Mouse (Mus musculus) embryonic facial prominence, embryonic 10.5 days (tissue): ENCODE data around the gene Notch2. TPM values are rescaled to one million over a fixed set of nuclear protein-coding genes. Genes with fewer than 3 reads are reported as not detected.

Experiments
- DNase-seq: peaks from one replicate; pipeline ENCODE4 v3.0.0-alpha.2; 2017; ENCODE audit warnings: low spot score
- H3K27ac ChIP-seq: fragments of 300-500 bp; sonication (generic); replicated peaks from 2 replicates; pipeline ENCODE4 v1.5.1; 2016; ENCODE audit warnings: mild to moderate bottlenecking
- H3K27me3 ChIP-seq: fragments of 300-500 bp; sonication (generic); replicated peaks from 2 replicates; pipeline ENCODE4 v1.6.1; 2016; ENCODE audit warnings: low read depth, mild to moderate bottlenecking; ENCODE audit not compliant: poor library complexity, severe bottlenecking
- H3K36me3 ChIP-seq: fragments of 300-500 bp; sonication (generic); replicated peaks from 2 replicates; pipeline ENCODE4 v1.6.1; 2016; ENCODE audit warnings: mild to moderate bottlenecking, moderate library complexity
- H3K4me1 ChIP-seq: fragments of 300-500 bp; sonication (generic); 2 replicates; pipeline ENCODE4 v1.6.1; 2016
- H3K4me3 ChIP-seq: fragments of 300-500 bp; sonication (generic); 2 replicates; pipeline ENCODE4 v1.5.1; 2016; ENCODE audit warnings: mild to moderate bottlenecking, moderate library complexity
- H3K9me3 ChIP-seq: fragments of 300-500 bp; sonication (generic); 2 replicates; pipeline ENCODE4 v1.6.1; 2016; ENCODE audit warnings: mild to moderate bottlenecking
- WGBS: fragments of 180-500 bp; shearing (Covaris S2); methylation state at CpG from one replicate; pipeline ENCODE4 v1.1.7; 2016; 5-methylcytosine and 5-hydroxymethylcytosine counted together
- polyA plus RNA-seq: library from polyadenylated mRNA; unstranded; fragments of >200 nt; fragmentation: Nextera tagmentation; extraction: Ambion mirVana; gene quantifications from 2 replicates; pipeline ENCODE4 v1.2.1, GENCODE M21; 2016

Gene Notch2
- polyA plus RNA-seq, 1 experiment from 2014 or later: 22.0 TPM

DNA sequence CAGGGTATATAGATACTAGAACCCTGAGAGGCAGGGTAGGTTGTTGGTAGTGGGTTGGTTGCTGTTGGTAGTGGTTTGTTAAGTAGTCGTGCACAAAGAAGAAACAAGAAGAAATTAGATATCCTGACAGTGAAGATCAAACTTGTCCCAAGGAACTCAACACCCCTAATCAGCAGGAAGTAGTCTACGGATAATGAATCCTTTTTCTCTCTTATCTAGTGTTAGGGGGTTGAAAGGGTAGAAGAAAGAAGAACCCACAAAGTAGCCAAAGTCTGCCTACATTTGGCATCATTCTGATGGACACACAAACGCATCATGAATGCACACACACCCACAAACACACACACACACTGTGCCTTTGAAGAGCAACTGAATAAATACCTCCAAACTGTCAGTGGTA, 9.1 kb upstream of the Notch2 start:
- H3K9me3 ChIP-seq: no peaks in the 10 kb centered on the region
- H3K27ac ChIP-seq: no peak overlapping the region
- H3K4me1 ChIP-seq: peaks cover 3% of the 10 kb centered on the region
- DNase-seq: no peak
- H3K36me3 ChIP-seq: no peaks in the 10 kb centered on the region
- H3K27me3 ChIP-seq: 0 out of 2 replicates have a peak, but pooled peaks cover 5% of the 10 kb centered on the region
- 75% methylated on average over 3 of the region's 3 CpGs for WGBS
- H3K4me3 ChIP-seq: no peak overlapping the region

DNA sequence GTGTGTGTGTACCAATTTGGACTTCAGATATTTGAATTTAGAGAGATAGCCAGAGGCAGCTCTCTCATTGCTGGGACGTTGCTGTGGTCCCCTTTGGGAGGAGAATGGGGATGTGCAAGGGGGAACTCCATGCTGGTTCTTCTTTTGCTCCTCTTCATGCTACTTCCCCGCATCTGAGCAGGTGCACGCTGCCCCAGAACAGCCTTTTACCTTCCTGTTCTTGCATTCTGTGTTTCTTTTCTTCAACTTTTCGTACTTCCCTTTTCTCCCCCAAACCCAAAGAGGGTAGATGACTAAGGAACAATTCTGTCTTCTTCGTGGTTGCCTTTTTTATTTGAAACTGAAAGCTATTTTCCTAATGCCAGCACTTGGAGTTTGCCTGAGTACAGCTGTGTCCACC, 8.0 kb upstream of the Notch2 start:
- no peak for DNase-seq
- no peaks in the 10 kb centered on the region for H3K36me3 ChIP-seq
- H3K4me3 ChIP-seq: no peak overlapping the region
- no peaks in the 10 kb centered on the region for H3K9me3 ChIP-seq
- H3K27me3 ChIP-seq: 0 out of 2 replicates have a peak, but pooled peaks cover 5% of the 10 kb centered on the region
- peaks cover 10% of the 10 kb centered on the region for H3K4me1 ChIP-seq
- no peak overlapping the region for H3K27ac ChIP-seq
- 84% methylated on average over 5 of the region's 5 CpGs for WGBS

DNA sequence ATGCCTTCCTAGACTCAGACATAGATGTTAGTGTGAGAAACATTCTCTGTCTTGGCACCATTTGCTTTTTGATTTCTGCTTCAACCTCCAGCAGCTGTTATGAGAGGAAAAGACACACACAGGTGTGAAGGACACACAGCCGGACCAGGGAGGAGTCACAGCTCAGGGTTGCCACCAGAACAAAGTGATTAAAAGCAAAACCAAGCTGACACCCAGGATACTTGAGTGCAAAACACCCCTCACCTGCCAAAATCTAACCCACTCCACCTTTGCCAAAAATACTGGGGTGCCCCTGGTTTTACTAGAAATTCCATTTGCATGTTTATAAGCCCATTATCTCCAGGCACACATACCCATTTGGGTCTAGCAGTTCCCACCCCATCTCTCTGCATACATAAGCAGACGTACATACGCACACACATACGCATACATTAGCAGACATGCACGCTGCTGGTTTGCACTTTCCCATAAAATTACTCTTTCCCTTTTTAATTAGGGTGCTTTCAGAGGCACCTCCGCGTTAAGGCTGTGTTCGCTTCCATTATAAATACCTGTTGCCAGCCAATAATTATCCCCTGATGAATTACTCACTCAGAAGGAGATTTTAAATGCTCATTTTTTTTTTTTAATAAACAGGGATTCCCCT, 7.2 kb upstream of the Notch2 start:
- Histone ChIP-seq H3K36me3 (no peaks in the 10 kb centered on the region), H3K9me3 (no peaks in the 10 kb centered on the region), H3K27me3 (0 out of 2 replicates have a peak, but pooled peaks cover 5% of the 10 kb centered on the region), H3K27ac (no peak overlapping the region), H3K4me3 (no peak overlapping the region), H3K4me1 (peaks cover 10% of the 10 kb centered on the region)
- no peak for DNase-seq
- WGBS: 86% methylated on average over 8 of the region's 8 CpGs

DNA sequence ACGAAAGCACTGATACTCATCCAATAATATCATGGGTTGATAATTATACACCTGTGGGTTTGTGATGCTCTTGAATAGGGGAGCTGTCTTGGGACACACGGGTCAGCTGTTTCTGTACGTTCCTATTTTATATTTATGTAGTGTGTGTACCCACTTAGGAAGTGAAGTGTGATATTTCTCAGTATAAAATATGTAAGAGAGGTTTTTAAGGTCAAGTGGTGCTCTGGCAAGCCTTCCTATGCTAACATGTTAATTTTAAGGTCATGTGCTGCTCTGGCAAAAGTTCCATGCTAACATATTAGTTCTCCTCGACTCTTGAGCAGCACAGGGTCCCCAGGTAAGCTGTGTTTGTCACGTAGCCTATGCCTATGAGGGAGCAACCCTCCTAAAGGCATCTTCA, 6.4 kb upstream of the Notch2 start:
- no peaks in the 10 kb centered on the region for H3K9me3 ChIP-seq
- no peak overlapping the region for H3K4me3 ChIP-seq
- WGBS: 90% methylated on average over 5 of the region's 5 CpGs
- no peaks in the 10 kb centered on the region for H3K36me3 ChIP-seq
- no peak for DNase-seq
- peaks cover 10% of the 10 kb centered on the region for H3K4me1 ChIP-seq
- H3K27me3 ChIP-seq: 0 out of 2 replicates have a peak, but pooled peaks cover 5% of the 10 kb centered on the region
- H3K27ac ChIP-seq: no peak overlapping the region

DNA sequence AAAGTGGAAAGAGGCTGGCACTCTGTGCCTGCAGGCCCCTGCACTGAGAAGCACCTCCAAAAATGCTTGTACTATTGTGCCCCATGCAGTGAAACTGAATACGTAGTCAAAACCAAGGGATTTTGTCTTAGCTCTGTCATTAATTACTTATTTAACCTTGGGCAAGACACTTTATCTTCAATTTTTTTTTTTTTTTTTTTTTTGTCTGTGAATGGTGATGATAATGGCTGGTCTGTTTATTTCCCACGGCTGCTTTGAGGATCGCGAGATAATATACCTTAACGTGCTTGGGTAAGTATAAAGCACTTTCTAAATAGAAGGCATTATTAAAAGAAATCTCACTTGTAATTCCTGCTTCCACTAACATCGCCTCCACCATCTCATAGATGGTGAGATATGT, 5.2 kb upstream of the Notch2 start:
- peaks cover 15% of the 10 kb centered on the region for H3K4me1 ChIP-seq
- no peak overlapping the region for H3K4me3 ChIP-seq
- H3K9me3 ChIP-seq: no peaks in the 10 kb centered on the region
- 86% methylated on average over 6 of the region's 6 CpGs for WGBS
- no peaks in the 10 kb centered on the region for H3K36me3 ChIP-seq
- 0 out of 2 replicates have a peak, but pooled peaks cover 5% of the 10 kb centered on the region for H3K27me3 ChIP-seq
- no peak overlapping the region for H3K27ac ChIP-seq
- no peak for DNase-seq

DNA sequence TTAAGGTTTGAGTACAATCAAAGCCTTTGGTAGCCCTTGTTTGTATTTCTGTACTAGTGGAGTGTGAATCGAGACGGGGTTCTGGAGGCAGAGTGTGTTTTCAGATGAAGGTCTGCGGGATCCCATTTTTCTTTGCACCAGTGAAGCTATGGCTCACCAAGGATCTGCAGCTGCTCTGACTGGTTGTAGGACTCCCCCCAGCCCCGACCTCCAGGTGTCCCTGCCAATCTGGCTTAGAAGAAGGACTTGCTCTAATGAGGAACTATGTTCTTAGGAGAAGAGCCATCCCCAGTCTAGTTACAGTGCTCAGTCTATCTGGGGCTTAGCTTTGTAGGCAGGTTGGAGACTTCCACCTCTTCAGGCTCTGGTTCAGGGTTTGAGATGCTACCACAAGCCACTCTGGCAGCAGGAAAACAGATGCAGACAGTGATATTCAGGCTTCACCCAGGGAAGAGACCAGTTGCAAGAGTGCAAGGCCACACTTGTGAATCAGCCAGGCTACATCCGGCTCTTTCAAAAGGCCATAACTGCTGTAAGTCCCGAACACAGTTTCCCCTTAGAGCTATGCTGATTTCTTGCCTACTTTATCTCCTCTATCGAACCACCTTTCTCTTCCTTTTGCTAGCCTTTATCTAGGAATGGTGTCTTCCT, 4.0 kb upstream of the Notch2 start:
- Histone ChIP-seq H3K4me3 (no peak overlapping the region), H3K9me3 (no peaks in the 10 kb centered on the region), H3K27ac (no peak overlapping the region), H3K36me3 (no peaks in the 10 kb centered on the region), H3K27me3 (0 out of 2 replicates have a peak, but pooled peaks cover 5% of the 10 kb centered on the region), H3K4me1 (peaks cover 18% of the 10 kb centered on the region)
- 65% methylated on average over 7 of the region's 7 CpGs for WGBS
- no peak for DNase-seq

DNA sequence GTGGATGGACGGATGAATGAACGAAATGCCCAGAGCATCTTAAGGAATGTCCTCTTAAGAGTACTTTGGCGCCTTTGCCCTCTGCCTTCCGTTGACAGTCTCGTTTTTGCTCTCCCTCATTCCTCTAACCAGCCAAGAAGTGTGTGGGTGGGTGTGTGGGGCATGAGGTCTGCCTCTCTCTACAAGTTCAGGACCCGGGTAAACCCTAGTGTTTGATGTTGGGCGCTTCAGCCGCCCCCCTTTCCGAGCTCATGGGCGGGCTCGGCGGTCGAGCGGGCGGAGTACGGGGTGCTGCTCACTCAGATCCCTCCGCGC, 284 bp upstream of the Notch2 start:
- H3K9me3 ChIP-seq: no peaks in the 10 kb centered on the region

DNA sequence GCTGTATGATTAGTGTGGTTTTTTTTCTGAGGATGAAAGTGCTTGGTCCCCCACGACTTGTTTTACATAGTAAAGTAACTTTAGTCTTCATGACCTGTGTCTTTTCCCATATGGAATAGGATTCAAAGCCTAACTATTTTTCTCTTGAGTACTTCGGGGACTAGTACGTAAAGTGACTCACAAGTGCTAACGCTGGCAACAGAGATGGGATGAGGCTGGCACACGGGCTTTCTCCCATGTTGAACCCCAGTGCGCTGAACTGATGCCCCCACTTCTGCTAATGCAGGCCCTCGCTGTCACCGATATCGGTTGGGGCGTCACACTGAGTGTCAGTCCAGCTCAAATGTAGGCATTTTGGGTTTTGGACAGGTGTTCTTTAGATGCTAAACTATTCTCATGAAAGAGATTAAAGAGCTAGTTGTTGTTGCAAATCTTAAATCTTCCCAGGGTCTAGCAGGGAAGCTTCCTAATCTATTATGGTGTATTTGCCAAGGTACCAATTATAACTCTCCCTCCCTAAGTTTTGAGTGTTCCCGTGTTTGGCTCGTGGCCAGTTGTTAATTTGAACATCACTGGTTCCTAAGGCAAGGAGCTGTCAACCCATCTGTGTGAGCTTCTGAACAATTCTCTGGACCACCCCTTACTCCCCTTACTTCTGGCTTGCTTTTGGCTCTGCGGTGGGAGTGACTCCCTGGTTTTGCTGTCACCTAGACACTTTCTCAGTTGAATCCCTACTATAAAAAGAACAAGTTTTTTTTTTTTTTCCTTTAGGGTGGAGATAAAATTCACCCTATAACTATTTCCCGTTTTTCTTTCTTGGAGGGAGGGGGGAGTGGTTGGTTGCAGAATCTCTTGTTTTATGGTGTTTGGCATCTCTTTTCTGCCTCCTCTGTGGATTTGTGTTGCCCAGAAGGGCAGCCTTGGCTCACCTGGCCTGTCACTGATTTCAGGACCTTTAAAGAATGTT, 2.2 kb downstream of the Notch2 start:
- 73% methylated on average over 14 of the region's 14 CpGs for WGBS
- H3K4me1 ChIP-seq: peaks cover 69% of the 10 kb centered on the region

More for the DNA sequence above, 284 bp upstream of the Notch2 start:
- Histone ChIP-seq H3K4me1 (peaks cover 55% of the 10 kb centered on the region), H3K27ac (peak overlapping the region; percentile 97), H3K27me3 (no peaks in the 10 kb centered on the region), H3K4me3 (peak overlapping the region; percentile 86), H3K36me3 (no peaks in the 10 kb centered on the region)
- no peak for DNase-seq
- under 1% methylated on average over 18 of the region's 18 CpGs for WGBS

DNA sequence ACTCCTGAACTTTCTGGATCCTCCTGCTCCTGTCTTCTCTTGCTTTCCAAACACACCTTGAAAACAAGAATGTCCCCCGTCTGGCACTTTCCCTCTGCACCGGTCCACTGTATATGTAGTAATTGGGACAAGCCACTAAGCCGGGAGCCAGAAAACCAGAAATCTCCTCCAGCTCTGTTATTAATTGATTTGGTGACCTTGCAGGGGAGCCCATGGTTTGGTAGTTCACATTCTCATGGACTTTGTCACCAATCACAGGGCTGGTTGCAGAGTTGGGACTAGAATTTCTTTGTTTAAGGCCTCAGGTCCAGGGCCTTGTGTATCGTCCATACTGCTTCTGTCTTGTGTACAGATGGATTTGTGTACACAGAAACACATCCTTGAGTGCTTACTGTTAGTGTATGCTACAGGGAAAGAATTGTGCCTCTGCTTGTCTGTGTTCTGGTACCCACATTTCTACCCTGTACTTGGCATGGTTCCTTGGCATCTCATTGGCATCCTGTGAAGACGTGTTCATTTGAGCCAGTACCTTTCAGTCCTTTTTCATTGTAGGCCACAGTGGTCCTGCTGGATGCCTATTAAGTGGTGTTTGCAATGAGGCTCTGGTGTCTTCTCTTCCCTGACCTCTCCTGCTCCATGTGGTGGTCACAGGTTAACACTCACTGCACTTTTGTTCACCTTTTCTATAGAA, 3.7 kb downstream of the Notch2 start:
- H3K27me3 ChIP-seq: no peaks in the 10 kb centered on the region
- no peak overlapping the region for H3K27ac ChIP-seq
- DNase-seq: no peak
- peaks cover 8% of the 10 kb centered on the region; the same call in 1 of the 2 replicates for H3K36me3 ChIP-seq
- H3K4me3 ChIP-seq: peak overlapping the region; percentile 27; the same call in 1 of the 2 replicates
- H3K4me1 ChIP-seq: peaks cover 81% of the 10 kb centered on the region
- WGBS: 56% methylated on average over 5 of the region's 5 CpGs
- H3K9me3 ChIP-seq: no peaks in the 10 kb centered on the region

More for the DNA sequence above, 2.2 kb downstream of the Notch2 start:
- Histone ChIP-seq H3K9me3 (no peaks in the 10 kb centered on the region), H3K27me3 (no peaks in the 10 kb centered on the region), H3K36me3 (peaks cover 6% of the 10 kb centered on the region; the same call in 1 of the 2 replicates), H3K4me3 (peak overlapping the region; percentile 86), H3K27ac (no peak overlapping the region)
- DNase-seq: no peak

DNA sequence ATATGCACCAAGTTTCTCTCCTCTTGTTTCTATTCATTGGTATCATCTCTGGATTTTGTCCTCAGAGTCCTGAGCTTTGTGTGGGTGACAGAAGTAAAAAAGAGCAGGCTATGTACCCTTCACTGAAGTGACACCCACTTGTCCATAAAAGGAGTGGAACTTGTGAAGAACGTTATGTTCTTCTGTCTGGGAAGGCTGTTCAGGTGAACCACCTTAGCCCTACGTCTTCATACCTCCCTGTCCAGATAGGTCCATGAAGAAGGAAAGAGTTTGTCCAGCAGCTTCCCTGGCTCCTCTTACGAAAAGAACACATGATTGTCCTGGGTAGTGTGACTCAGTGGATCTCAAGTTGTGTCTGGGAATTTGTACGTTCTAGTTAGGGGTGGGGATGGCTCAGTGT, 4.9 kb downstream of the Notch2 start:
- no peak for DNase-seq
- no peaks in the 10 kb centered on the region for H3K9me3 ChIP-seq
- no peaks in the 10 kb centered on the region for H3K27me3 ChIP-seq
- 81% methylated on average over 4 of the region's 4 CpGs for WGBS
- H3K4me1 ChIP-seq: peaks cover 76% of the 10 kb centered on the region
- H3K27ac ChIP-seq: no peak overlapping the region
- peaks cover 8% of the 10 kb centered on the region; the same call in 1 of the 2 replicates for H3K36me3 ChIP-seq
- H3K4me3 ChIP-seq: no peak overlapping the region

DNA sequence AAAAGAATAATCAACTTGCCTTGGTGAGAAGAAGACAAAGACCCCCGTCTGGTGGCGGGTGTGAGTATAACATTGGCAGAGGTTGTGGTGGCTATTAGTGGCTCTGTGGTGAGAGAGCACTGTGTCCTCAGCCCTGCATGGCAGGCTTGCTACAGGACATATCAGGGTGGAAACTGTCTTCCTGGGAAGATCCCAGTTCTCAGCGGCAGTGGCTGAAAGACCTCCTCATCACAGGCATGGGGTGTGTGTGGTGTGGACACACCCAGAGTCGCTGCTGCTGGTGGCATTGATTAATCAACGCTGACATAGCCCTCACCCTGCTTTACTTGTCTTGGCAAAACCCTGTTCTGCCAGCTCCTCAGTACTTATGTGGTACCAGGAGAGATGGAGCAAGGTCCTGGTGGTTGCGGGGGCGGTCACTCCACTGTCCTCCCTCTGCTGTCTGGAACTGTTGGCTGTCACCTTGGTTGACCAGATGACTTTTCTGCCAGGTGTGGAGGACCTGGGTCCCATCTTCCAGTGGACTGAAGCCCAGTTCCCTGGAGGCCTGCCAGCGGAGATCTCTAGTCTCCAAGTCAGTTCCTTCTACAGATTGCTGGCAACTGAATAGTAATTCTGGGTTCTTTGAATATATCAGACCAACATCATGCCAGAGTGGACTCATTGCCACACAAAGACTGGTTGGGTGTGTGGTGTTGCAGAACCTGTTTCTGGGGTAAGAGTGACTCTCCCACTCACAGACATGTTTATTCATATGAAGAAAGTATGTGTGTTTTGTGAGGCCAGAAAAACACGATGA, 7.3 kb downstream of the Notch2 start:
- no peaks in the 10 kb centered on the region for H3K27me3 ChIP-seq
- no peaks in the 10 kb centered on the region for H3K9me3 ChIP-seq
- H3K4me3 ChIP-seq: no peak overlapping the region
- 0 out of 2 replicates have a peak overlapping the region, but pooled peaks have one; percentile 14 for H3K27ac ChIP-seq
- DNase-seq: no peak
- WGBS: 80% methylated on average over 9 of the region's 9 CpGs
- H3K4me1 ChIP-seq: peaks cover 84% of the 10 kb centered on the region
- H3K36me3 ChIP-seq: peaks cover 8% of the 10 kb centered on the region; the same call in 1 of the 2 replicates
